Mouse (Mus musculus): ENCODE data around the gene Prkrip1. TPM values are rescaled to one million over a fixed set of nuclear protein-coding genes. Genes with fewer than 3 reads are reported as not detected.
"Not testable (repeated sequence)": the region's sequence is repeated elsewhere in the genome, so short reads cannot be mapped to it uniquely, and the experiment has no call there.

Gene Prkrip1
- total RNA-seq, 2 experiments from 2014 or later = 39.9 to 41.5 TPM

DNA sequence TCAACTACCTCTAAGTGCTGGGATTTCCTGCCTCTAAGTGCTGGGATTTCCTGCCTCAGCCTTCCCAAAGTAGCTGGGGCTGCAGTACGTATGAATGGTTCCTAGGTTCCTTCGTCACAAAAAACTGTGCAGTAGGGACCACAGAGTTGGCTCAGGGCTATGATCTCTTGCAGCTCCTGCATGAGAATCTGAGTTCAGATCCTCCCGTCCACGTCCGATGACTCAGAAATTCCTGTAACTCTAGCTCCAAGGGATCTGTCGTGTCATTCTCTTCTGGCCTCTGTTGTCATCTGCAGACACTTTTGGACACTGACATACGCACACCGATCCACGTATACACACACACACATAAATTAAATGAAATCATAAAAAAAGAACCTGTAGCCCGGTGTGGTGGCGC lies 14.0 kb upstream of the Prkrip1 start:
- no peak for DNase-seq (ENCODE audit: low spot score in 2 of 2)

- DNase-seq (ENCODE audit: low spot score in 2 of 2) = not testable (repeated sequence)
Observed at GRCm38 (mm10) chr5:136211341-136212102, 12.8 kb upstream of the Prkrip1 start.

DNA sequence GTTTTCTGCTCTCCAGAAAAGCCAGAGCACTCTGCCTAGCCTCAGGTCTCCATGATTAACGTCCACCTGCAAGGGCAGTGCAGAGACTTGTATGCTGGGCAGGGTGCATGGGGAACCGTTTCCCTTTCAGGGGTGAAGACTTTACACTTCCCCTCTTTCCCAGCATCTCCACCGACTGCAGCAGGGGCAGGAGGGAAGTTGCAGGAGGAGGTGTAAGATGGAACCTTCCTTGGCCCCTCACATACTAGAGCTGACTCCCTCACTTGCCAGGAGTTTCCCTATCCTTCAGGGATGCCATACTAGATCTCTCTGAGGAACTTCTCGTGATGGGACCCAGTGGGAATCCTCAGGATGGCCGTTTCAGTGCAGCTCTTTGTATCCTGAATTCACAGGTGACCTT lies 11.8 kb upstream of the Prkrip1 start:
- no peak for DNase-seq (ENCODE audit: low spot score in 2 of 2)

DNA sequence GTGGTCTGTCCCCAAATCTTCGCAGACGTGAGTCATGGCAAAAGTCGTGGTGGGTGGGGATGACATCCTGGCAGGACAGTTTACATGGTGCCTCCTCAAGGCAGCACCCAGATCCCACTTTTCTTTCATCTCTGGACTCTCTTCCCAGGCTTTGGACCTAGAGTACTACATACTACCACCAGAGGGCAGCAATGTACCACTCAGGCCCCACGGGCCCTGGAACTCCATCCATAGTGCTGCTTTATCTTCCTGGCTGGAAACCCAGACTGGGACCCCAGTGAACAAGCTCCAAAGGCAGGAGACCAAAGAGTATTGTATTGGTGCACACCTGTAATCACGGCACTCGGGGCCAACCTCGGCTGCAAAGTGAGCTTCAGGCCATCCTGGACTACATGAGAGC lies 3.1 kb upstream of the Prkrip1 start:
- DNase-seq (ENCODE audit: low spot score in 2 of 2) = peak; percentile 75 to 76

- DNase-seq (ENCODE audit: low spot score in 2 of 2) = no peak
Observed at GRCm38 (mm10) chr5:136199526-136199925, 763 bp upstream of the Prkrip1 start.

- DNase-seq (ENCODE audit: low spot score in 2 of 2) = no peak
Observed at GRCm38 (mm10) chr5:136191870-136192269, 6.9 kb downstream of the Prkrip1 start.

- DNase-seq (ENCODE audit: low spot score in 2 of 2) = peak; percentile 51 to 70
Observed at GRCm38 (mm10) chr5:136186723-136187122, 12.0 kb downstream of the Prkrip1 start.

GRCm38 (mm10) chr5:136183766-136184165 lies 15.0 kb downstream of the Prkrip1 start:
- no peak for DNase-seq (ENCODE audit: low spot score in 2 of 2)

DNA sequence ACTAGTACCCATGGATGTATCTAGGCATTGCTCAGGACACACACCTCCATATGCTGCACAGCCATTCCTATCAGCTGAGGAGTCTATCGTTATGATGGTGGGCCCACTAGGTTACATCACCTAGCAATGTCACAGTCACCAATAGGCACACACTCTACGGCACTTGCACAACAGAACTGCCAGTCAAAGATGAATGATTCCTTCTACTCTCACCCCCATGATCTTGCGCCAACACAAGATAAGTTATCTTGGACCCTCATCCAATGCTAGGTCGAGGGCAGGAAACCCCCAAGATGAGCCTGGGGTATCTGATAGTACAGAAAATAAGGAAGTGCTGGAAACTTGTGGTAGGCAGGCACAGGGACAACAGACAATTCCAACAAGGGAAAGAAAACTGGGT lies 15.9 kb downstream of the Prkrip1 start:
- no peak for DNase-seq (ENCODE audit: low spot score in 2 of 2)

DNA sequence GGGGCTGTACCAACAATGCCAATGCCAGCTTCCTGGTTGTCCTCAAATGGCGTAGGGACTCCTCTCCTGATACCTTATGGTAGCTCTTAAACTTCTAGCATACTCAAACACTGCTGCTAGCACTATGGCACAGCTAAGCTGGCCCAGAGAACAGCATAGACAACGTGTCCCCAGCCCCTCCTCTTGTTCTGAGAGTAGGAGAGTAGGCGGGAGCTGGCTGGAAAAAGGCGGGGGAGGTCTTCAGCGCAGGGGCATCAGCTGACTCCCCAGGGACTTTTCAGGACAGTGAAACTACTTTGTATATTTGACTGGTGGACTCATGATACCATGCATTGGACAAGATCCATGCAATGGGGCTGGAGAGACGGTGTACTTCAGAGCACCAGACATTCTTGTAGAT lies 16.7 kb downstream of the Prkrip1 start:
- peak in 1 of 2 experiments; percentile 68 for DNase-seq (ENCODE audit: low spot score in 2 of 2)

- DNase-seq (ENCODE audit: low spot score in 2 of 2) = peak in 1 of 2 experiments; percentile 49
Observed at GRCm38 (mm10) chr5:136181197-136181596, 17.6 kb downstream of the Prkrip1 start.

DNA sequence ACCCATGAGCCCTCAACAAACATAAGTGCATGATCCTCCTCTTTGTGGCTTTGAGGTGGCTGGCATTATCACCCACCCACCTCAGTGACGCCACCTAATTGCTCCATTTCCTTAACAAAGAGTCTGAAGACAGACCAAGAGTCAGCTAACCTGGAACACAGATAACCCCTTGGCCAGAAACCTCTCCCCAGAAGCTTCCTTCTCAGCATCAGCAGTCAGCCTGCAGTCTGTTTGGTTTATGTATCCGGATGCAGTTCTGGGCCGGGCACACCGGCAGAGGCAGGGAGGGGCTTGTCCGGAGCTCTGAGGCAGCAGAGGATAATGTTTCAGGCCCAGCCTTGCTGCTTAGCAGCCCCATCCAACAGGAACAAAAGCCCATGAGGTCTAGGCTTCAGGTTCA lies 19.2 kb downstream of the Prkrip1 start:
- no peak for DNase-seq (ENCODE audit: low spot score in 2 of 2)

DNA sequence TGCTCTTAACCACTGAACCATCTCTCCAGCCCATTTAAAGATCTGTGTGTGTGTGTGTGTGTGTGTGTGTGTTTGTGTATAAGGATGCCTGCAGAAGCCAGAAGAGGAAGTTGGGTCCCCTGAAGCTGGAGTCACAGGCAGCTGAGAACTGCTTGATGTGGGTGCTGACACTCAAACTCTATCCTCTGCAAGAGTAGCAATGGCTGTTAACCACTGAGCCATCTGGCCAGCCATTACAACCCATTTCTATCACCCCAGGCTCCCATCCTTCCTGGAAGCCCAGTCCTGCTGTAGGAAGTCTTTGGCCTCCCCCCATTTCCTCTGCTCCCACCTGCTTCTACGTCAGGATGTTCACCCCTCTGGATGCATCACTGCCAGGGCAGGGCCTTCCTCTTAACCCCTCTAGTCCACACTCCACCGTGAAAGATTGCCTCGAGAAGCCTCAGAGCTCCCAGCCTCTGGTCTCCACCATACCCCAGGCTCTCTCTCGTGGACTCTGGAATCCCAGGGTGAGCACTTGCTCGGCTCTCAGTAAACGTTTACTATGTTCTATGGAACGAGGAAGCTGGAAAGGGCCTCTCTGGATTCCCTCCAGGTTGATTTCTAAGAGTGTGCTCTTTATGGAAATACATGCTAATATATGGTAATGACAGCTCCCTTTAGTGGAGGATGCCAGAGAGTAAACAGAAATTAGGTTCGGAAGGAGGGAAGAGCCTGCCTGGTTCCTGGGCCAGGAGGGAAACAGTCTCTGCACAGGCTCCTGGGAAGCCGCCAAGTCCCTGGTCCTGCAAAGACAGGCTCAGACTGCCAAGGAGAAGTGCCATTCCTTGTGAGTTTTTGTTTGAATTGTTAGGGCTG lies 24.9 kb downstream of the Prkrip1 start:
- peak in 1 of 2 experiments; percentile 52 for DNase-seq (ENCODE audit: low spot score in 2 of 2)

DNA sequence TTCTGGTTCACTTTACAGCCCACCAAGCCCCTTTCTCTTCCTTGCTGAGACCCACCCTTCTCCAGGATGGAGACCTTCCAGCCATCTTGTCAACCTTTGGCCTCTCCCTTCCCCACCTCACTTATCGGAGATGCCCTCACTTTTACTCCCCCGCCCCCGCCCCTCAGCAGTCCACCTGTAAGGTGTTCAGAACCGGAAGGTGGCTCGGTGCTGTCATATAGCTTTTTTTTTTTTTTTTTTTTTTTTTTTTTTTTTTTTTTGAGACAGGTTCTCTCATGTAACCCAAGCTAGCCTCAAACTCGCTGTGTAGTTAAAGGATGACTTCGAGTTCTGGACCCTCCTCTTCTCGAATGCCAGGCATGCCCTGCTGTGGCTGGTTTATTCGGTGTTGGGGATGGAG lies 25.8 kb downstream of the Prkrip1 start:
- no peak for DNase-seq (ENCODE audit: low spot score in 2 of 2)

DNA sequence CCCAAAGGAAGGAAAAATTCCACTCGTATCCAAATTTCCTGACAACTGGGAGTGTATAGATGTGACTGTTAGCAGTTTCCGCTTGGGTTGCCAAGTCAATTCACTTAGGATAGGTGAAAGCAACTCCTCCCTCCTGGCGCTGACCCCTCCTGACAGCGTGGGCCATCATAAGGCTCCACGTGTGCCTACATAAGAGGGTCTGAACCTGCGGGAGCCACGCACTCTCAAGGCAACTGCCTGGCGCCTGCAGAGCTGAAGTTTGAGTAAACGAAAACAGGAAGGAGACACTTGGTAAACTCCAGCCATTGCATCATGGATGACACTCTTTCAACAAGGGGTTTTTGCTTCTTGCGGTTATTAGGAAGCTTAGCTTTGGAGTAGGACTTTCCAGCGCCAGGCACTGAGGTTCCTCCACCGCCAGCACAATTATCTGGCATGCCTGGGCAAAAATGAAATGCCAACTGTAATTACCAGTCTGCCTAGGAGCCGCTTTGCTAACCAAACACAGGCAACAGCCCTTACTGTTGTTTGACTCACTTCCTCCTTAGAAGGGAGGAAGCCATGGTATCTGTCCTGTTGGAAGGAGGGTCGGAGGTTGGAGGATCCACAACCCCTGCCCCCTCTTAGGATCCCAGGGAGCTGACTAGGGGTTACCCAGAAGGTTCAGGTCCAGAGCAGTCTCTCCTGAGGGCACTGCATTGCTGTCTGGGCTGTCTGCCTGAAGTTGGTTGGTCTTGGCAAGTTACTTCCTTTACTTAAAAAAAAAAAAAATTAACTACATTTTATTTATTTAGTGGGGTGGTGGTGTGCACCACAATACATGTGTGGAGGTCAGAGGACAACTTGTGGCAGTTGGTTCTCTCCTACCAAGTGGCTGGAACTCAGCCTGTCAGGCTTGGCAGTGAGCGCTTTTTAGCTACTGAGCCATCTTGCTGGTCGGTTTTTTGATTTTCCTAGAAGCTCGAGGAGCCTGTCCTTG lies 27.1 kb downstream of the Prkrip1 start:
- peak in 1 of 2 experiments; percentile 44 for DNase-seq (ENCODE audit: low spot score in 2 of 2)

- peak; percentile 84 to 90 for DNase-seq (ENCODE audit: low spot score in 2 of 2)
Observed at GRCm38 (mm10) chr5:136170512-136171362, 28.0 kb downstream of the Prkrip1 start, which contains the start of gene Orai2. TSS of gene Orai2 (minus strand) at chr5:136170713.

DNA sequence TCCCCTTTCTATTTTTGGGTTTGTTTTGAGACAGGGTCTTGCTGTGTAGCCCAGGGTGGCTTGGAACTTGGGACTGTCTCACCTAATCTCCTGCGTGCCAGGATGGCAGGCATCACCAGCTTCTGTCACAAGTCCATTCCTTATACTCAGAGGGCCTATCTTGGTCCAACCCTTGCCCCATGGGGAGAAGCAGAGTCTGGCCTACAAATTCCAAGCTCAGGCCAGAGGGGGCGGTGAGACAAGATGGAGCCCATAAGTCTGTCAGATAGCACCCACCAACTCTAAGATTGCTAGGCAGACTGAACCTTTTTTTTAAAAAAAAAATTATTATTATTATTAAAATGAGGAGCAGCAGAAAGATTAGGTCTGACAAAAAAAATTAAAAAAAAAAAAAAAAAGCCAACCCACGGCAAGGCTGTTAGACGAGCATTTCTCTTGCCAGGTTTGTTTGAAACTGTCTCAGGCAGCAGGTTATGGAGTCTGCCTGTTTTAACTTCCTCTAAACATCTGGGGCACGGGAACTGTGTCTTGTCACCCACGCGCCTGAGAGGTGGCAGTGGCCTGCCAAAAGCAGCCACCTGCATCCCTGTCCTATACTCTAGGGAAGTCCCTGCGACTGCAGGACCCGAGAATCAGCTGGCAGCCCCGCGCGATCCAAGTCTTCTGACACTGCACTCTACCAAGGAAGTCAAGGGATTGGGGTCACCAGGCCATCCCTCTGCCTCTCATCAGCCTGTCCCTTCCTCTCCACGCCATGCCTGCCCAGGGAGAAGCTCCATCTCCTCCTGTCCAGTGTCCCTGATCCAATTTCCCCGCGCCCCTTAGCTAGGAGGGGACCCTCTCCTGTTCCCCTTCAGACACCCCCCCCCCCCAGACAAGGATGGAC lies 28.9 kb downstream of the Prkrip1 start:
- peak; percentile 60 to 61 for DNase-seq (ENCODE audit: low spot score in 2 of 2)

DNA sequence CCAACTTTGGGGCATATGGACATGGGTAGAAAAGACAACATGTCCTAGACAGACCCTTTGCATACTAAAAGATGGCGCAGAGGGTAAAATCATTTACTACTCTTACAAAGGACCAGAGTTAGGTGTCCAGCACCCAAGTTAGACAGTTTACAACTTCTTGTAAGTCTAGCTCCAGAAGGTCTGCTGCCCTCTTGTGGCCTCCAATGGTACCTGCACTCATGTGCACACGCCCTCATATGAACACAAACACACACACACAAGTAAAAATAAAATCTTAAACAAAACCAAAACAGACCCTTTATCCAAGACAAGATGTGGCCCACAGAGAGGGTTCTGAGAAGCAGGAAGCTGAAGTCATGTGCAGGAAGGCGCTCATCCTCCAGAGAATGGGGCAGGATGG lies 30.7 kb downstream of the Prkrip1 start:
- DNase-seq (ENCODE audit: low spot score in 2 of 2) = no peak

DNA sequence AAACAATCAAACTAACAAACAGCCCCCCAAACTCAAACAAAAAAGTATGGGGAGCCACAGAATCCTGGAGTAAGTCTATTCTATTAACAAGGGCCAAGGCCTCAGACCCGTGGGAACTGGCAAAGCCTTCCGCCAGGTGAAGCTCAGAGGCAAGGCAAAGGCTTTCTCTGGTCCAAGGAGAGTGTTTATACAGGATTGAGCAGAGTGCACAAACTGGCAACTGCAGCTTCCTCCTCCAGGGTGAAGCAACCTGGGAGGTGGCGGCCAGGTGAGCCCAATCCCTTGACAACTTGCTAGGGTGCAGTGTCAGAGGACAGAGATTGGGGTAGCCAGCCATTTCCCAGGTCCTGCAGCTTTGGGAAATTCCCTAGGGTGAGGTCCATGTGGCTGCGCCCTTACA lies 31.5 kb downstream of the Prkrip1 start:
- no peak for DNase-seq (ENCODE audit: low spot score in 2 of 2)

Data from layer of hippocampus, postnatal 14 days (tissue).